Mouse (Mus musculus) gastrocnemius, postnatal 4 days (tissue): ENCODE data around the gene Gm10645. TPM values are rescaled to one million over a fixed set of nuclear protein-coding genes. Genes with fewer than 3 reads are reported as not detected.
A peak's percentile ranks its signal among the peaks of the same experiment; 100 is the strongest.

ENCODE experiments used
- DNase-seq, 2 experiments: peaks; one replicate each; pipeline ENCODE4 v3.0.0; 2021 to 2022; ENCODE audit warnings: low spot score in 2 of 2, mixed read lengths in 2 of 2
- total RNA-seq, 2 experiments: library from RNA; stranded (reverse); gene quantifications; 2 replicates each; pipeline ENCODE4 v1.2.3; 2021

Gene Gm10645
- total RNA-seq, 2 experiments from 2014 or later: not detected

DNA sequence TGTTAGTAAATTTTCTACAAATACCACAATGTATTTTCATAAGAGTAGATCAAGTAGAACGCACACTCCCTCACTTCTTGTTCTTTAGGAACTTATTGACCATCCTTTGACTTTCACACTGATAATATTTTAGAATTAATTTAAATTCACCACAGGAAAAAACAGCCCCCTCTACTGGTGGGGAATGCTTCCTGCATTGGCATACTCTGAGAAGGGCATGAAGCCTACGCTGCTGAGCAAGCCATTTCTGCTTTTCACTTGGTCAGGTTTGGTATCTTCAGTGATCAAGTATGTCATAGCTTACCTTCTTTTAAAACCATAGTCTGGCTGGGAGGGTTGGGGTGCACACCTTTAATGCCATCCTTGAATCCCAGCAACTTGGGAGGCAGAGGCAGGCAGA lies 3.7 kb upstream of the Gm10645 start:
- no peak for DNase-seq

DNA sequence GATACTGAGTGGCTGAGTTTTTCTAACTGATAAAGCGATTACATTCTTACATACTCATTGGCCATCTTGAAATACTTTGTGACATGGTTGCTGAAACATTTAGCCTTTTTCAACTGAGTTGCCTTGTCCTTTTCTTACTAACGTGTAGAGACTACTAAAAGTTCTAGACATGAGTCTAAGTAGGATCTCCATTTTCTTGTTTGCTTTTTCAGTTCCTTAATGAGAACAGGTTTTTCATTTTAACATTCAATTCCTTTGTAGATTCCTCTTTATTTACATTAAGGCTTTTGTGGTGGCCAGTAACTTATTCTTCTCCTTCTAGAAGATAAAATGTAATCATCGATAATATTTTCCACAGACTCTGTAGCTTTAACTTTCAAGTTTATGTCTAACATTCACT lies 3.2 kb upstream of the Gm10645 start:
- no peak for DNase-seq

DNA sequence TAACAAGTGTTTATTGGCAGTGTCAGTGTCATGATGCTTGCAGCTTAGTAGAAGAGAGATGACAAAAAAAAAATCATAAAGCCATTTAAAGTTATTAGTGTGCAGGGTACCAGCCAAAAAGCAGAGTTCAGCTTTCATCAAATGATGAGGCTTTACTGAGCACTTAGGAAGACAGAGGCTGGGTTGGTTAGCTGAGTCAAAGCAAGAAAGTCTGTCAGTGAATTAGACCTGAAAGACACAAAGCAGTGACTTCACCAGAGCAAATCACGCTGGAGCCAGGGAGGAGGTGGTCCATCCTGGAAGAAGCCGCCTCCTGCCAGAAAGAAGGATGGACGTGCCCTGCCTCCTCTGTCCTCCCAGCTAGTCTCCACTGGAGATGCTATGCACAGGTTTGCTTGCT lies 2.0 kb upstream of the Gm10645 start:
- DNase-seq: no peak

DNA sequence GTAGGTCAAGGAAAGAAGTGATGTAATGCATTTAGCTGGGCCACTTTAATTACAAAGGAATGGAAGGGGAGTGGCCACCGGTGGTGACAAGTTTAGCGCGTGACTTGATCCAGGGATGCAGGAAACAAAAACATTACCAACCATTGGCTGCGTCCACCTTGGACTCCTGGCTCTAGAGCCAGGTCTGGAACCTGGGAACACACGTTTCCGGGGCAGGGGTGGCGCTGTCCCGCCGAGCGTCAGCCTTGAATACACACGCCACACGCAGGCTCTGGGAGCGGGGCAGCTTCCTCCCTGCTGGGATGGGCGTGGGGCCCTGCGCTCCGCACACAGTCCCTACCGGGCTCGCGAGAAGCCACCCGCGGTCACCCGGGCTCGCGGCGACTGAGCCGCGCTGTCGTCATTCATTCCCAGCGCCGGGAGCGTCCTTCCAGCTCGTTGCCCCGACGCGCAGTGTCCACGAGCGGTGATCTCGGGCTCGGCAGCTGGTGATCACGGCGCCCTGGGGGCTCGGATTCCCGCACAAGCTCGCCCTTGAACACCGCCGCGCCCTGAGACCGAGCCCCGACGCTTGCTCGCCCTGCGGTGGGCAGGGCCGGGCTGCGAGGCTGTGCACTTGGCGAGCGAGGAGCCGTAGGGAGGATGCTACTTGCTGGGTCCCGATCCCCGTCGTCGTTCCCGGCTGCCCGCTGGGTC lies 587 bp downstream of the Gm10645 start, which contains the start of gene Tbc1d9:
Gene Tbc1d9, plus strand, starts transcription at position 118 of the 696 bp plus-strand sequence.
- peak; percentile 41 to 67 for DNase-seq

DNA sequence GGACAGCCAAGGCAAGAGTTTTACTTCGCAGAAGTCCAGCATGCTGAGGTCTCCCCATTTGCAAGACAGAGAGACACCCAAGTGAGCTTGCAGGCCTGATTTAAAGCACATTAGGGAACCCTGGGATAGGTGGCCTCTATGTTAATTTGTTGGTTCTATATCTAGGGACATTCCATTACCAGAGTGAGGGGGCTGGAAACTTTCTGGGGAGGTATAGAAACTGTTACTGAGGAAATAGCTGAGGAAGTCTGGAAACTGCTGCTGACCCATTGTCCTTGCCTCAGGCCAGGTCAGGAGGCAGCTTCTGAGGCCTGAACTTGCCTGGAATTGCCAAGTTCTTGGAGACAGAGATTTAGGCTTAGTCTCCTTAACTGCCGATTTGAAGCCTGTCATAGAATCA lies 5.4 kb downstream of the Gm10645 start:
- no peak for DNase-seq

DNA sequence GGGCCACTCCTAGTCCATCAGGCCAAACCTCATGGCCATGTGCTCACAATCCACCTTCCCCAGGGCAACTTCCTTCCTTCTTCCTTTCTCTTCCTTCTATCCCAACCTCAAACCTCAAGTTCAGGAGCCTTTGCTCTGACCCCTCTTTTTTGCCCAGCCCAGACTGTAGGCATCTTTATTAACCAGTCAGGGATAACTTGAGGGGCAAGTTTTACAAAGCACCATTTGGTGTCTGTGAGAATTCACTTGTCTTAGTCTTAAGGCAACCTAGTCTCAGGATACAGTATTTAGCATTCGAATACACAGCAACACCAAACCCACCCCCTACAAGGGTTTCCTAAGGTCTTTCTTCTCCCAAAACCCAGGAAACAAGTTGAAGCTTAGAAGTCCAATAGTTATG lies 6.4 kb downstream of the Gm10645 start:
- DNase-seq: no peak

DNA sequence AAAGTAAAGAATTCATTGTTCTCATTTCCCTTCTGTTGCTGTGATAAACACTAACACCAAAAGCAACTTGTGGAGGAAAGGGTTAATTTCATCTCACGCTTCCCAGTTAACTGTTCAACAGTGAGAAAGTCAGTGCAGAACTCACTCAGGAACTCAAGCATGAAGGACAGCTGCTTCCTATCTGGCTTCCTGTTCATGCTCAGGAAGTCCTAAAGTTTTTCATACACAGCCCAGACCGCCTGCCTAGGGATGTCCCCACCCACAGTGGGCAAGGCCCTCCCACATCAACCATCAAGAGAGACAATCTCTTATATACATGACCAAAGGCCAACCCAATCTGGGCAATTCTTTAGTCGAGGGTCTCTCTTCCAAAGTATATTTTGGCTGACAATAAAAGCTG lies 7.0 kb downstream of the Gm10645 start:
- DNase-seq: no peak

DNA sequence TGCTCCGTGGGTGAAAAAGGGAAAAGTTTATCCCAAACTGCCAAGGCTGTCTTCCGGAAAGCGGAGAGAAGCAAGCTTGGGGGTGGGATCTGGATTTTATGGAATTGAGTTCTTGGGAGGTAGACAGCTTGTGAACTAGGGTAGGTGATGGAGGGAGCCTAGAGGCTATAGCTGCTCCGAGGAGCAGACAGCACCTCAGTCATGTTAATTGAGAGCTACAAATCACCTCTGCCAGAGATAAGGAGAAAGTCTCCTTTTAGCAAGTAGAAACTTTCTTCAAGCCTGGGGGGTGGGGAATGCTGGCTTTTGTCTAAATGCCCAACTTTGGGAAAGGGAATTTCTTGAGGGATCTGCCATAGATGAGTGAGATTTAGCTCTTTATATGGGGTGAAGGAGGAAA lies 10.9 kb downstream of the Gm10645 start:
- DNase-seq: no peak

DNA sequence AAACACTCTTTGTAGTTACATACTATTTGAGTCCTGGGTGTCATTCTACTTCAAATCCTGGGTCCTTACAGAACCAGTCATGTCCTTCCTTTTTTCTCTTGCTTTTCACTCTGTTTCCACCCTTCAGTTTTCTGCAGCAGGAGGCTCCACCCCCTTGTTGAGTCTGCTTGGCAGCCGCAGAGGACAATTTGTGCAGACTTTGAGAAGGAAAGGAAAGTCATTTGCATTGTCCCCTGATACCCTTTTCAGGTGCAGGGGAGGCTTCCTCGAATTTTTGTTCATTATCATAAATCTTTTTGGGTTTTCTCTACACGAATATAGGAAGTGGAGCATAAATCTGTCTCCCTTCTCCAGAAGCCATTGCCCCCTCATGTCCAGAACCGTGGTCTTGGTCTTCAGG lies 13.5 kb downstream of the Gm10645 start:
- no peak for DNase-seq

DNA sequence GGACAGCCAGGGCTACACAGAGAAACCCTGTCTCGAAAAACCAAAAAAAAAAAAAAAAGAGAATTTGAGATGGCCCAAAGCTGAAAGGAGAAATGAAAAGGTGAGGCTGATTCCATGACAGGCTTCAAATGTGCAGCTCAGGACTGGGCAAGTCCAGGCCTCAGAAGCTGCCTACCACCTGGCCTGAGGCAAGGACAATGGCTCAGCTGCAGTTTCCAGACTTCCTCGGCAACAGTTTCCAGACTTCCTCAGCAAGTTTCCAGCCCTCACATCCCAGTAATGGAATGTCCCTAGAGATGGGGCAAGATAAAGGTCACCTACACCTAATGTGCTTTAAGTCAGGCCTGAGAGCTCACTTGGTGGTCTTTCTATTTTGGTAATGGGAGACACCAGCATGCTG lies 13.9 kb downstream of the Gm10645 start:
- DNase-seq: no peak

DNA sequence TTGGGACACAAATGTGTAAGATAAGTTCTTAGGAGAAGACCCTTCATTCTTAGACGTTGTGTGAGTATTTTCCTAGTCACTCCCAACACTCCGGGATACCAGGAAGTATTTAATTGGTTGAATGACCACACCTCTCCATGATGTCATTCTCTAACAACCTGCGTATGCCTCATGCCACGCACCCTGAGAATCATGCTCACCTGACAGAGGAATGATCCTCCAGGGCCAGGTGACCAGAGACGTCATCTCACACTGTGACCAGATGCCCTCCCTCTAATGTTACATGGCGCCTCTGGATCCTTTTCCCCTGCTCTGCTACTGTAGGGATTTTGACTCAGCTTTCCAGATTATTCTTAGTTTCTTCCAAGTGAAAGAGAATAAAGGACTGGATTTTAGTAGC lies 16.8 kb downstream of the Gm10645 start:
- no peak for DNase-seq

DNA sequence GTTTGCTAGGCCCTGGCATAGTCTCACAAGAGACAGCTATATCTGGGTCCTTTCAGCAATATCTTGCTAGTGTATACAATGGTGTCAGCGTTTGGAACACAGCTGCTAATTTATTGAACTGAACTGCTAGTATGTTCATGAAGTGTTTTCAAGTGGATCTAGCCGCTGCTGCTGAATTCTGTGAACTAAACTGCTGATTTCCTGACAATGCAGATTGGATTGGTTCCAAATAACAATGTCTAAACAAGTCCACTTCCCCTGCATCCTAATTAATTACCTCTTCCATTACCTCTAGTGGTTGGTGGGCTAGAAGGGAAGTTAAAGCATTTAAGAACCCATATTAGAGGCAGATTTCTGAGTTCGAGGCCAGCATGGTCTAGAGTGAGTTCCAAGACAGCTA lies 20.5 kb downstream of the Gm10645 start:
- DNase-seq: no peak

DNA sequence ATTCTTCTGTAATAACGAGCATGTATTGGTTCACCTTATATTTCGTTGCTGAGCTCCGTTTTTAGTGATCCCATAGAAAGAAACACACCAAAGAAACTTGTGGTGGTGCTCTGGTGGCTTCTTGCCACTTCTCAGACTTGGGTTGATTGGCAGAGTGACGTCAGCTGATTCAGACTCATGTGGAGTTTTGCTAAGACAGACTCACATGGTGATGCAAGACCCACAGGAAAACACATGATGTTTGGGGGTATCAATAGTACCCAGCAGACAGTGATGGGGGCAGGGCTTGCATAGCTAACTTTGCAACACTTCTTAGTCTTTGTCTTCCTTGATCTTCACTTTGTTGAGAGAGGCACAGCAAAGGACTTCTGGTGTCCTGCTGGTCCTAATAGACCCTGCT lies 21.4 kb downstream of the Gm10645 start:
- no peak for DNase-seq

DNA sequence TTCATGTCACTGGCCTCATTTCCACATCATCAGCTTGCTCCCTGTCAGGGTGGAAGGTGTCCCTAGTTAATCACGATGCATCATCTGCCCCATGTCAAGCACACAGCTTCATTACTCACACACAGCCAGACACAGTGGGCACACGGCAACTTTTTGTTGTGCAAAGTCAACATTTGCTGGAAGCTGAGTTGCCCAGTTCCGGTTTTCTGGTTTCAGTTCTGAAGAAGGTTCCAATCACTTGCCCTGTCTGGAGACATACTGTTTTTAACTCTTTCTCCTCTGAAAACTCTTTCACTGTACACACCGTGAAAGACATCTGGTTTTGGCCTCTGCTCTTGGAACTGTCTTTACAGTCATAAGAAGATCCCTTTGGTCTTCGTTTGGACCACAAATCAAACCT lies 24.6 kb downstream of the Gm10645 start:
- DNase-seq: no peak

DNA sequence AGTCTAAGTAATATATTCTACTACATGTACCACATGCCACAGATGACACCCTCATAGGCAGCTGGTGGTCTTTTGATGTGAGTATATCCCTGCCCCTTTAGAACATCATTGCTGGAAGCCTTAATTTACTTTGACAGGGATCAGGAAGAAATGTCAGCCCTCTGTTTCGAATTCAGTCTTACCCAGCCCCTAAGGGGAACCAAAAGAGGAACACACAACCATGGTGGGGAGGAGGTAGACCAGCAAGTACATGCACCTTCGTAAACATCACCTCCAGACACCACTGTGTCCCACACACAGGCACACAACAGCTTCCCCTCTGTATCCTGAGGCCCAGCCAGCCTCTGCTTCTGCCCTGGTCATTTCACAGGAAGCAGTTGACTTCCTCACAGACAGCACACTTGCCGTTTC lies 25.3 kb downstream of the Gm10645 start:
- DNase-seq: no peak

DNA sequence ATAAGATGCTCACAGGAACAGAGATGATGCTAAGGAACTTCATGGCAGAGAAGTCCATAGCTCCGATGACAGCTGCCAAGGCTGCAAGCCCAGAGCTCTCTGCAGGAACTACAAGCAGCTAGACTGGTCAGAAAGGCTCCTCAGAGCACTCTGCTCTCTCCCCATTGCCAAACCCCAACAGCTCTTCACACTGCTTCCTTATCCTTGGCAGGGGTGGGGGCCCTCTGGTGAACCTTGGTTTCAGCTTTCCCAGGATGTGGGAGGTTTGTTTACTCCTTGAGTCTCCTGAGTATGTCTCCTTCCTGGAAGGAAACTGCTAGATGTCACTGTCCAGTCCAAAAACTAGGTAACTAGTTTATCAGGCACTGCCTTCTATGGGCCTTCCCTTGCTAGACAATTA lies 25.9 kb downstream of the Gm10645 start:
- no peak for DNase-seq

DNA sequence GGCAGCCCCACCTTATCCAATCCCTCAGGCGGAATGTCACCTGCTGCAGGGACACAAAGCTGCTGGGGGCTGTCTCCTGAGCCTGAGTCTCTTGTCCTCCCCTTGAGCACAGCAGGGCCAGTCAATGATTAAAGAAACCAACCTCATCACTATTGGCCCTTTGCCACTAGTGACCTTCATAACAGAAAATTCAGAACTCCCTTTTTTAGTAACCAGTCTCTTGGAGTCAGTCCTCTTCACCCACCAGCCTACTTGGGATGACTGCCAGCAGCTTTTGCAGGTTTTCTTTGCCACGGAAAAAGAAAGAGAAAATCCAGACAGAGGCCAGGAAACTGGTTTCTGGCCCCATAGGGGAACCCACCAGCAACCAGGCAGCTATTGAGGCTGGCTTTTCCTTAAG lies 30.9 kb downstream of the Gm10645 start:
- no peak for DNase-seq

Other genes starting within 250 kb of the Gm10645 start
- gene Tbc1d9, start 818 bp downstream of the Gm10645 start, total RNA-seq: 1 to 10 TPM; 4.5 TPM
- gene Ucp1, start 124.2 kb upstream of the Gm10645 start, total RNA-seq: under 1 TPM in 1 of 2 experiments, not detected in 1; 0.81 TPM
- 10 to 100 TPM; 10.0 to 11.5 TPM for gene Elmod2, start 166.3 kb upstream of the Gm10645 start, total RNA-seq
- not detected for gene Mgat4d, start 182.3 kb upstream of the Gm10645 start, total RNA-seq
- under 1 TPM in 1 of 2 experiments, not detected in 1; 0.10 TPM for gene Clgn, start 223.7 kb upstream of the Gm10645 start, total RNA-seq